Mouse (Mus musculus) limb, embryonic 10.5 days (tissue): ENCODE data around the gene E2f4. TPM values are rescaled to one million over a fixed set of nuclear protein-coding genes. Genes with fewer than 3 reads are reported as not detected.
"Not testable (repeated sequence)": the region's sequence is repeated elsewhere in the genome, so short reads cannot be mapped to it uniquely, and the experiment has no call there.

Experiments
- DNase-seq: peaks from one replicate; pipeline ENCODE4 v3.0.0-alpha.2; 2017; ENCODE audit warnings: low spot score
- H3K27ac ChIP-seq: fragments of 300-500 bp; sonication (generic); 2 replicates; pipeline ENCODE4 v1.5.1; 2016; ENCODE audit warnings: mild to moderate bottlenecking
- H3K27me3 ChIP-seq: fragments of 300-500 bp; sonication (generic); 2 replicates; pipeline ENCODE4 v1.6.1; 2016; ENCODE audit warnings: low read depth, mild to moderate bottlenecking; ENCODE audit not compliant: poor library complexity, severe bottlenecking
- H3K36me3 ChIP-seq: fragments of 300-500 bp; sonication (generic); 2 replicates; pipeline ENCODE4 v1.6.1; 2016; ENCODE audit warnings: mild to moderate bottlenecking, moderate library complexity
- H3K4me1 ChIP-seq: fragments of 300-500 bp; sonication (generic); 2 replicates; pipeline ENCODE4 v1.6.1; 2016
- H3K4me3 ChIP-seq: fragments of 300-500 bp; sonication (generic); 2 replicates; pipeline ENCODE4 v1.5.1; 2016; ENCODE audit warnings: mild to moderate bottlenecking, moderate library complexity
- H3K9me3 ChIP-seq: fragments of 300-500 bp; sonication (generic); replicated peaks from 2 replicates; pipeline ENCODE4 v1.6.1; 2016; ENCODE audit warnings: mild to moderate bottlenecking
- WGBS: fragments of 180-500 bp; shearing (Covaris S2); methylation state at CpG from one replicate; pipeline ENCODE4 v1.1.7; 2016; 5-methylcytosine and 5-hydroxymethylcytosine counted together
- polyA plus RNA-seq: library from polyadenylated mRNA; unstranded; fragments of >200 nt; fragmentation: Nextera tagmentation; extraction: Ambion mirVana; gene quantifications from 2 replicates; pipeline ENCODE4 v1.2.1, GENCODE M21; 2016

Gene E2f4
- polyA plus RNA-seq, 1 experiment from 2014 or later: 144 TPM

DNA sequence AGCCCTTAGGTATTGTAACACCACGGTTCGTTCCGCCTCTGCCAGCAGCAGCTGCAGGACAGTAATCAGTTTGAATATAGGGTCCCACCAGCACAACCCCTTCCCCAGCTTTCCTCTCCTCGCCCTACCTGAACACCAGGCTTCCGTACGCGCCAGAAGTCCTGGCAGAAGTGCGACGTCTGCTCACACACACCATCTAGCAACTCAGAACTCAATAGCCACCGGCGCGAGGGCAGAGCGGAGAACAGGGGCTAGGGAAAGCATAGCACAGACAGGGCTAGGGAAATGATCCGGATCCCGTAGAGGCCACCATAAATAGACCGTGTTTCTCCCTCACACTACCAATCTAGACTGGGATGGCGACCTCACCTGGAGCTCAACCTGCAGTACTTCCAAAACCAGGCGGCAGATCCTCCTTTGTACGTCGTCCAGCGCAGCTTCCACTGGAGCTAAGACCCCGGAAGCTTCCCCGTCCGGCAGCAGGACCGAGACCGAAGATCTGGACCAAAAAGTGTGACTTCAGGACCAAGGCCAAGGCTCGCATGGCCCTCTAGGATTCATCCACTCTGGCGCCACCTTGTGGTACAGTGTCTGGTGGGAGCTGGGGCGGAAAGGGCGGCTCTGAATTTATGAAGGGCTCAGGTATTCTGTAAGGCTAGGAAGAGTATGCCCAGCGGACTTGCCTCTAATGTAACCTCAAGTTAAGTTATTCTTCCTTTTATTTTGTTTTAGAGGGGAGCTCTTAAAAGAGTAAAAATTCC lies 6.7 kb upstream of the E2f4 start:
- peak overlapping the region; percentile 63 for H3K4me3 ChIP-seq

DNA sequence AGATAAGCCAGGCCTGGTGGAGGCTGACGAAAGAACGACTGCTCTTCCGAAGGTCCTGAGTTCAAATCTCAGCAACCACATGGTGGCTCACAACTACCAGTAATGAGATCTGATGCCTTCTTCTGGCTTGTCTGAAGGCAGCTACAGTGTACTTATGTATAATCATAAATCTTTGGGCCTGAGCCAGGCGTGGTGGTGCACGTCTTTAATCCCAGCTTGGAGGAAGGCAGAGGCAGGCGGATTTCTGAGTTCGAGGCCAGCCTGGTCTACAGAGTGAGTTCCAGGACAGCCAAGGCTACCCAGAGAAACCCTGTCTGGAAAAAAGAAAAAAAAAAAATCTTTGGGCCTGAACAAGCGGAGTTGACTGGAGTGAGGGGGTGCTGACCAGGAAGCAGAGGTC lies 6.1 kb upstream of the E2f4 start:
- H3K27me3 ChIP-seq: peaks cover 48% of the 10 kb centered on the region
- not testable (repeated sequence) for H3K36me3 ChIP-seq, DNase-seq, H3K4me3 ChIP-seq, H3K27ac ChIP-seq, H3K9me3 ChIP-seq
- H3K4me1 ChIP-seq: peaks cover 36% of the 10 kb centered on the region
- WGBS: 89% methylated on average over 8 of the region's 8 CpGs

More for the DNA sequence above, 6.7 kb upstream of the E2f4 start:
- Histone ChIP-seq H3K27ac (no peak overlapping the region), H3K27me3 (peaks cover 54% of the 10 kb centered on the region), H3K9me3 (no peaks in the 10 kb centered on the region), H3K36me3 (0 out of 2 replicates have a peak, but pooled peaks cover under 1% of the 10 kb centered on the region), H3K4me1 (peaks cover 32% of the 10 kb centered on the region)
- 6% methylated on average over 31 of the region's 31 CpGs for WGBS
- peak; percentile 95 for DNase-seq

DNA sequence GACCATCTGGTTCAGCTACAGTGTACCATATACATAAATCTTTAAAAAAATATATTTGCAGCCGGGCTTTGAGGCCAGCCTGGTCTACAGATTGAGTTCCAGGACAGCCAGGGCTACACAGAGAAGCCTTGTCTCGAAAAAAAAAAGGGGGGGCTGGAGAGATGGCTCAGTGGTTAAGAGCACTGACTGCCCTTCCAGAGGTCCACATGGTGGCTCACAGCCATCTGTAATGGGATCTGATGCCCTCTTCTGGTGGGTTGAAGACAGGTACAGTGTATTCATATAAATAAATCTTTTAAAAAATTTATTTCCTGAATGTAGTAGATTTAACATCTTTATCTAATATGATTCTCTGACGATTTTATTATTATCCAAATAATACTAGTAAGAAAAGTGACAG lies 5.7 kb upstream of the E2f4 start:
- H3K27ac ChIP-seq, H3K9me3 ChIP-seq, DNase-seq, H3K4me3 ChIP-seq, H3K36me3 ChIP-seq: not testable (repeated sequence)
- peaks cover 44% of the 10 kb centered on the region for H3K27me3 ChIP-seq
- H3K4me1 ChIP-seq: peaks cover 39% of the 10 kb centered on the region
- WGBS: 72% methylated on average over 3 of the region's 3 CpGs

DNA sequence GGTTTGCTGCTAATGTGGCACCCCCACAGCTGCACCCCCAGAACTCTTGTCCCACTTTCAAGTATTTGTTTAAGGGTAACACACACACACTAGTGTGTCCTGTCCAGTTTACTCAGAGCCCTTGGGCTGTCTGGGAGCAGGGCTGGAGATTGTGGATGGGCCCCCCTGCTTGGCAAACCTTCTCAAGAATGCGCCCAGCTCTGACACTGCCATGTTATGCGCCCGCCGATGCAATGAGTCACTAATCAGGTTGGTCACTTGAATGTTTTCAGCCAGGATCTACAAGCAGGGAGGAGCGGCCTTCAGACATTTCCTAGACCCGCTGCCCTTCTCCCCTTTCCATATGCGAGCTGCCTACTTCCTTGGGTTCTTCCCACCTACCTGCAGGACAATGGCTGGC lies 5.0 kb upstream of the E2f4 start:
- Histone ChIP-seq H3K4me1 (peaks cover 45% of the 10 kb centered on the region), H3K27me3 (peaks cover 37% of the 10 kb centered on the region), H3K4me3 (no peak overlapping the region), H3K27ac (no peak overlapping the region), H3K36me3 (no peaks in the 10 kb centered on the region), H3K9me3 (no peaks in the 10 kb centered on the region)
- DNase-seq: no peak
- 76% methylated on average over 7 of the region's 7 CpGs for WGBS

DNA sequence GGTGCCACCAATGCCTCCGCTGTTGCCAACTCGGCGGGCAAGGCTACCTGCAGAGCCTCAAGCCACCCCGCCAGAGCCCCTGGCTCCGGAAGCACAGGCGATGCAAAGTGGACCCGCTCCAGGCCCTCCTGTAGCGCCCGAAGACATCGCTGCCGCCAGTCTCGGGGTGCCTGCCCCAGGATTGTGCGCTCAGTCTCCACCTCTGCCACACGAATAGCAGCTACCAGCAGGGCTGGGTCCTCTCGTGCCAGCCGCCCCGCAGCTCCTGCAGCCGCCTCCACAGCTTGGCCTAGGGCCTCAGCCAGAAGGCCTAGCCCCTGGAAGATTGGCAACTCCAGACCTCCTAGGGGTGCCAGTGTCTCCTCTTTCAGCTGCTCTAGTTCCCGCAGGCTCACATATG lies 4.1 kb upstream of the E2f4 start:
- Histone ChIP-seq H3K27ac (no peak overlapping the region), H3K36me3 (peaks cover under 1% of the 10 kb centered on the region; the same call in 1 of the 2 replicates), H3K4me1 (peaks cover 49% of the 10 kb centered on the region), H3K27me3 (peaks cover 37% of the 10 kb centered on the region), H3K9me3 (no peaks in the 10 kb centered on the region), H3K4me3 (no peak overlapping the region)
- DNase-seq: no peak
- 71% methylated on average over 19 of the region's 19 CpGs for WGBS

DNA sequence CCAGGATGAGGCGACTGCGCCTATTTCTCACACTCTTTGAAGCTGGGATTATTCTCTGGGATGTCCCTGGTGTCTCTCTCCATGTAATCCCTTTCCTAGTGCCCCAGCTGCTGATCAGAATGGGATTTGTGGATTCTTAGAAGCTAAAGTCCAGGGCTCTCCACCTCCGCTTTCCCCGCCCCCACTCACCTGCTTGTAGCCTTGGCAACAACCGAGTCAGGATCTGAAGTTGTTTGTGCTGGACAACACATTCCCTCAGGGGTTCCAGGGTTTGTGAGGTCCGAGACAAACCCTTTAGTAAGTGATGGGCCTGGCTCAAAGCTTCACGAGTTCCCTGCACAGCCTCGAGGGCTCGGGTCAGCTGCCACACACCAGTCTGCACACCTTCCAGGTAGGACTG lies 2.7 kb upstream of the E2f4 start:
- peaks cover 34% of the 10 kb centered on the region for H3K27me3 ChIP-seq
- peaks cover 45% of the 10 kb centered on the region for H3K4me1 ChIP-seq
- no peak overlapping the region for H3K4me3 ChIP-seq
- WGBS: 66% methylated on average over 9 of the region's 9 CpGs
- no peak overlapping the region for H3K27ac ChIP-seq
- no peaks in the 10 kb centered on the region for H3K9me3 ChIP-seq
- DNase-seq: no peak
- H3K36me3 ChIP-seq: peaks cover 13% of the 10 kb centered on the region

DNA sequence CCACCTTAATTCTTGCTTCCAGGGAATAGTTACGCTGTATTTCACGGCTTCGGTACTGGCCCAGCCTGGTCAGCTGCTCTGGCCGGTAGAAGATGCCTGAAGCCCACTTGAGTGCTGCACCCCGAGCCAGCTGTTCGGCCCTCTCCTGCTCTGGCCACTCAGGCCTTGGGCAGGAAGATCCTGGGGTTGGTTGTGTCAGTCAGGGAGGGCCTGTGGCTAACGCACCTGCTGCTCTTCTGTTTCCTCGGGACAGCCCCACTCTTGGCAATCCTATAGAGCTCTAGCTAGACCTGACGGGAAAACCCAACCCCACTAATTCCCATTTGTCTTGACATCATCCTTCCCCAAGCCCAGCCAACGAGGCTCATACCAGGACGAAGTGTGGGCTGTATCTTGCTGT lies 2.2 kb upstream of the E2f4 start:
- Histone ChIP-seq H3K27me3 (peaks cover 29% of the 10 kb centered on the region), H3K27ac (no peak overlapping the region), H3K9me3 (no peaks in the 10 kb centered on the region), H3K4me3 (peak overlapping the region; percentile 20; the same call in 1 of the 2 replicates), H3K36me3 (peaks cover 18% of the 10 kb centered on the region), H3K4me1 (peaks cover 40% of the 10 kb centered on the region)
- WGBS: 72% methylated on average over 11 of the region's 11 CpGs
- DNase-seq: no peak

DNA sequence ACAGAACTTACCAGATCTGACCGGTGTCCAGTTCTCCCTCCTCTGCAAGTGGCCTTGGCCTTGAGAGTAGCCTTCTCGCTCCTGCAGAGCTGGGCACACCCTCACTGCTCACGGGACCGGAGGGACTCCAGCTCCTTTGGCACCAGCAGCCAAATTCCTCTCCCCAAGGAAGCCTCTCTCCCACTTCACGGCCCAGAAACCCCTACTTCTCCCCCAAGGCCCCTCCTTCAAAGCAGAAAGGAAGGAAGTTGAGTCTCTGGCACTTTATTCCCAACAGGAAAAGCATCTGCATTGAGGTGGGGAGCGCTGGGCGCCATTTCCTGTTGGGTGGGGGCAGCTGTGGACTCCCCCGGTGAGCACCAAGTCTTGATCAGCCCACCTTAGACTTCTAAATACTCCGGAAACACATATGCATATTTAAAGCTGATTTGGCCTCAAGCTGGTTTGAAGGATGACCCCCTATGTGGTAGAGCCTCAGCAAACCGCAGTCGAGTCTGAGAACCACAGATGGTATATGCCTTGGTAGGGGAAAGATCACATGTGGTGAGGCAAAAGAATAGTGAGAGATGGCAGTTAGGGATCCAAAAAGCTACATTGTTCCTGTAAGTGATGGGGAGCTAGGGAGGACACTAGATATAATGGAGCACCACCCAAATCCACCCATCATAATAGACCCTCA lies 1.4 kb upstream of the E2f4 start, which contains the start of gene Exoc3l:
Gene Exoc3l (minus strand): TSS at position 207 of the 679 bp plus-strand sequence.
- Histone ChIP-seq H3K4me1 (peaks cover 34% of the 10 kb centered on the region), H3K4me3 (peak within 1 kb of the TSS; percentile 95), H3K27me3 (peaks cover 21% of the 10 kb centered on the region), H3K27ac (peak within 1 kb of the TSS; percentile 91; the same call in 1 of the 2 replicates), H3K9me3 (no peaks in the 10 kb centered on the region), H3K36me3 (peaks cover 25% of the 10 kb centered on the region)
- DNase-seq: no peak
- 65% methylated on average over 11 of the region's 11 CpGs for WGBS

DNA sequence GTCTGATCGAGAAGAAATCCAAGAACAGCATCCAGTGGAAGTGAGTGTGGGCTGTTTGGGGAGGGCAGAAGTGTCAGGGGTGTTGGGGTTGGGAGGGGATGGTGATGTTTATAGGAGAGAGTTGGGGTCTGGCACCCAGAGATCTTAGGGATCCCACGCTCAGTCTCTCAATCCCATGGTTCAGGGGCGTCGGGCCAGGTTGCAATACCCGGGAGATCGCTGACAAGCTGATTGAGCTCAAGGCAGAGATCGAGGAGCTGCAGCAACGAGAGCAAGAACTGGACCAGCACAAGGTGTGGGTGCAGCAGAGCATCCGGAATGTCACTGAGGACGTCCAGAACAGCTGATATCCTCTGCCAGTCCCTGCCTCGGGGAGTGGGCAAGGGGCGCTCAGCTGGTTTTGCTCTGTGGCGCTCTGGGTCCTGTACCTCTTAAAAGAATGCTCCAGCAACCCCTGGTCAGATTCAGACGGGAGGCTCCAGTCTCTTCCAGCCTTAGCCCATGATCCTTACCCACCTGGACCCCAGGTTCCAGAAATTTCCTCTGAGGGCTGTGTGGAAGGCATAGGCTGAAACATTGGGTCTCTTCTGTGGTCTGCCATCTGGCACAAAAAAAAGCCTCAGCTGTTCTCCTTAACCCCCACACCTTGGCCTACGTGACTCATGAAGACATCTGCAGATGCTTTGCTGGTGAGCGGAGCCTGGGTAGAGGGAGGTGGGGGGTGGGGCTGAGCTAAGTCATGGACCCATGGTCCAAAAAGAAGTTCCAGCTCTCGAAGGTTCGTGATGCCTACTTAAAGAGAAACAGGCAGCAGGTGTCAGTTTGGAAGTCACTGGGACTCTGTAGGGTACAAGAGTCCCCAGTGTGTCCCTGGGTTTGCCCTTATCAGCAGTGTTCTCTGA lies 1.1 kb downstream of the E2f4 start:
- Histone ChIP-seq H3K27me3 (peaks cover 8% of the 10 kb centered on the region; the same call in 1 of the 2 replicates), H3K27ac (peak overlapping the region; percentile 91), H3K36me3 (peaks cover 51% of the 10 kb centered on the region), H3K4me1 (peaks cover 29% of the 10 kb centered on the region), H3K9me3 (no peaks in the 10 kb centered on the region), H3K4me3 (peak overlapping the region; percentile 95)
- WGBS: 65% methylated on average over 18 of the region's 18 CpGs
- no peak for DNase-seq

DNA sequence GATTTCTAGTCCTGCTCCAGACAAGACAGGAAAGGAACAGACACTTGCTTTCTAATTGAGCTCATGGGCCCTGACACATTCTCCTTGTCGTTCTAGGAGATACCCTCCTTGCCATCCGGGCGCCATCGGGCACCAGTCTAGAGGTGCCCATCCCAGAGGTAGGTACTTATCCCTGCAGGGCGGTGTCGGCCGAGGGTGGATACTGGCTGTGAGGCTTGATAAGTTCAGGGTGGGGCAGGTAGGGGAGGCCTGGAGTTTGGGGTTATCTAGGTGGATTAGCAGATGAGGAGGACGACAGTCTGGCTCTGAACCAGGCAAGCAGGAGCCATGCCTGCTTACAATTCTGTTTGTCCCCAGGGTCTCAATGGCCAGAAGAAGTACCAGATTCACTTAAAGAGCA lies 2.5 kb downstream of the E2f4 start:
- Histone ChIP-seq H3K4me3 (no peak overlapping the region), H3K27ac (no peak overlapping the region), H3K4me1 (peaks cover 36% of the 10 kb centered on the region), H3K27me3 (peaks cover 5% of the 10 kb centered on the region; the same call in 1 of the 2 replicates), H3K36me3 (peaks cover 65% of the 10 kb centered on the region), H3K9me3 (no peaks in the 10 kb centered on the region)
- DNase-seq: no peak
- WGBS: 97% methylated on average over 8 of the region's 8 CpGs

DNA sequence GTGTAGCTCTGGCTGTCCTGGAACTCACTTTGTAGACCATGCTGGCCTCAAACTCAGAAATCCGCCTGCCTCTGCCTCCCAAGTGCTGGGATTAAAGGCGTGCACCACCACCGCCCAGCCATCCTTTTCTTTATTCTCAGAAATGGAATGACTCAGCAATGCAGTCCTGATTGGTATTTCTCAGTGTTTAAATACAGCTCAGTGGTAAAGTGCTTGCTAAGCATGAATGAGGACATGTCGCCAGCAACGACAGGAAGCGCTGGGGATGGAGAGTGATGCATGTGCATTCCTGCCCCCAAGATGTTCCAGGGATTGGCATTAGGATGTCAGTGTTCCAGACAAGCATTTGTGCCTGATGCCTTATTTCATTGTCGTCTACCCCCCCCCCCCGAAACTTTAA lies 5.9 kb downstream of the E2f4 start:
- H3K36me3 ChIP-seq: peaks cover 86% of the 10 kb centered on the region
- no peak overlapping the region for H3K4me3 ChIP-seq
- 92% methylated on average over 8 of the region's 8 CpGs for WGBS
- H3K27ac ChIP-seq: no peak overlapping the region
- no peak for DNase-seq
- H3K9me3 ChIP-seq: no peaks in the 10 kb centered on the region
- no peaks in the 10 kb centered on the region for H3K27me3 ChIP-seq
- H3K4me1 ChIP-seq: peaks cover 30% of the 10 kb centered on the region

DNA sequence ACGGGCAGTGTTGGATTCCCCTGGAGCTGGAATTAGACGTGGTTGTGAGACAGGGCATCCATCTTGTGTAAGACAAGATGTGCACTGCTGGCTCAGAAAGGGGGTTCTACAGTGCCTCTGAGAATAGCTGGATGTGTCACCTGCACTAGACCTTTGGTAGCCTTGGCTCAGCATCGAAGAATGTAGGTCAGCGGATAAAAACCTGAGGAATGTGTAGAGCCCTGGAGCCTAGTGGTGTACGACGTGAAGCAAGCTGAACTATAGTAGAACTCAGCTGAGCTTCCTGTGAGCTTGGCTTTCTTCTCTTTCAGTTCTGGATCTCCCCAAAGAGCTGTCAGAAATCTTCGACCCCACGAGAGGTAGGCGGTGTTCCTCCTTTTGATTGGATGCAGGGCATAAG lies 6.4 kb downstream of the E2f4 start:
- H3K36me3 ChIP-seq: peaks cover 86% of the 10 kb centered on the region
- H3K27ac ChIP-seq: no peak overlapping the region

More for the DNA sequence above, 6.4 kb downstream of the E2f4 start:
- peaks cover 25% of the 10 kb centered on the region for H3K4me1 ChIP-seq
- H3K27me3 ChIP-seq: no peaks in the 10 kb centered on the region
- WGBS: 87% methylated on average over 9 of the region's 9 CpGs
- H3K4me3 ChIP-seq: no peak overlapping the region
- no peak for DNase-seq
- no peaks in the 10 kb centered on the region for H3K9me3 ChIP-seq
